Mouse (Mus musculus): Measurements from ENCODE around the gene 1700003F12Rik. TPM values are rescaled to one million over a fixed set of nuclear protein-coding genes. Genes with fewer than 3 reads are reported as not detected.
A peak's percentile ranks its signal among the peaks of the same experiment; 100 is the strongest.

The 1700003F12Rik gene
- polyA plus RNA-seq, 1 experiment: 0.32 TPM

GRCm38 (mm10) chr2:154532888-154533287 is 14.0 kb upstream of the 1700003F12Rik start:
- Histone ChIP-seq H3K4me1 (ENCODE audit: control insufficient read depth, insufficient read depth, insufficient read length, low read length) (no peaks in the 10 kb centered on the region), H3K27ac (ENCODE audit: insufficient read depth, low read depth, low read length) (no peak overlapping the region), H3K36me3 (ENCODE audit: control insufficient read depth, insufficient read depth, low read length) (peaks cover 34% of the 10 kb centered on the region), H3K27me3 (ENCODE audit: control insufficient read depth, insufficient read depth, low read length) (no peaks in the 10 kb centered on the region), H3K4me3 (ENCODE audit: low read depth, low read length) (no peak overlapping the region)
- WGBS: 78% methylated on average over 3 of the region's 3 CpGs
- TF ChIP-seq POLR2A (IDR thresholded peaks at IDR 0.05; ENCODE audit: low read depth, low read length): no peak
- TF ChIP-seq CTCF (IDR thresholded peaks at IDR 0.05; ENCODE audit: extremely low read depth, insufficient read length, insufficient replicate concordance, low read depth, low read length): no peak

GRCm38 (mm10) chr2:154534704-154535270 is 12.1 kb upstream of the 1700003F12Rik start:
- TF ChIP-seq POLR2A (IDR thresholded peaks at IDR 0.05; ENCODE audit: low read depth, low read length): no peak
- no peak for TF ChIP-seq CTCF (IDR thresholded peaks at IDR 0.05; ENCODE audit: extremely low read depth, insufficient read length, insufficient replicate concordance, low read depth, low read length)
- H3K27ac ChIP-seq (ENCODE audit: insufficient read depth, low read depth, low read length): no peak overlapping the region
- WGBS: 88% methylated on average over 12 of the region's 12 CpGs
- no peak overlapping the region for H3K4me3 ChIP-seq (ENCODE audit: low read depth, low read length)
- H3K4me1 ChIP-seq (ENCODE audit: control insufficient read depth, insufficient read depth, insufficient read length, low read length): no peaks in the 10 kb centered on the region
- H3K27me3 ChIP-seq (ENCODE audit: control insufficient read depth, insufficient read depth, low read length): no peaks in the 10 kb centered on the region
- peaks cover 32% of the 10 kb centered on the region for H3K36me3 ChIP-seq (ENCODE audit: control insufficient read depth, insufficient read depth, low read length)

GRCm38 (mm10) chr2:154538310-154538709 is 8.6 kb upstream of the 1700003F12Rik start:
- H3K27me3 ChIP-seq (ENCODE audit: control insufficient read depth, insufficient read depth, low read length): no peaks in the 10 kb centered on the region
- 70% methylated on average over 2 of the region's 2 CpGs for WGBS
- no peak for TF ChIP-seq CTCF (IDR thresholded peaks at IDR 0.05; ENCODE audit: extremely low read depth, insufficient read length, insufficient replicate concordance, low read depth, low read length)
- no peak for TF ChIP-seq POLR2A (IDR thresholded peaks at IDR 0.05; ENCODE audit: low read depth, low read length)
- no peak overlapping the region for H3K27ac ChIP-seq (ENCODE audit: insufficient read depth, low read depth, low read length)
- H3K4me1 ChIP-seq (ENCODE audit: control insufficient read depth, insufficient read depth, insufficient read length, low read length): no peaks in the 10 kb centered on the region
- H3K4me3 ChIP-seq (ENCODE audit: low read depth, low read length): no peak overlapping the region
- H3K36me3 ChIP-seq (ENCODE audit: control insufficient read depth, insufficient read depth, low read length): peaks cover 21% of the 10 kb centered on the region

GRCm38 (mm10) chr2:154538710-154539109 is 8.2 kb upstream of the 1700003F12Rik start:
- WGBS: 27% methylated on average over 3 of the region's 3 CpGs
- H3K36me3 ChIP-seq (ENCODE audit: control insufficient read depth, insufficient read depth, low read length): peaks cover 20% of the 10 kb centered on the region
- no peak overlapping the region for H3K4me3 ChIP-seq (ENCODE audit: low read depth, low read length)
- H3K4me1 ChIP-seq (ENCODE audit: control insufficient read depth, insufficient read depth, insufficient read length, low read length): no peaks in the 10 kb centered on the region
- no peak overlapping the region for H3K27ac ChIP-seq (ENCODE audit: insufficient read depth, low read depth, low read length)
- TF ChIP-seq CTCF (IDR thresholded peaks at IDR 0.05; ENCODE audit: extremely low read depth, insufficient read length, insufficient replicate concordance, low read depth, low read length): no peak
- TF ChIP-seq POLR2A (IDR thresholded peaks at IDR 0.05; ENCODE audit: low read depth, low read length): no peak
- no peaks in the 10 kb centered on the region for H3K27me3 ChIP-seq (ENCODE audit: control insufficient read depth, insufficient read depth, low read length)

GRCm38 (mm10) chr2:154539720-154540119 is 7.2 kb upstream of the 1700003F12Rik start:
- WGBS: 84% methylated on average over 3 of the region's 3 CpGs
- H3K4me3 ChIP-seq (ENCODE audit: low read depth, low read length): no peak overlapping the region
- no peaks in the 10 kb centered on the region for H3K27me3 ChIP-seq (ENCODE audit: control insufficient read depth, insufficient read depth, low read length)
- peaks cover 19% of the 10 kb centered on the region for H3K36me3 ChIP-seq (ENCODE audit: control insufficient read depth, insufficient read depth, low read length)
- H3K4me1 ChIP-seq (ENCODE audit: control insufficient read depth, insufficient read depth, insufficient read length, low read length): no peaks in the 10 kb centered on the region
- TF ChIP-seq CTCF (IDR thresholded peaks at IDR 0.05; ENCODE audit: extremely low read depth, insufficient read length, insufficient replicate concordance, low read depth, low read length) (peak; percentile 26; the same call in 1 of the 2 replicates), POLR2A (IDR thresholded peaks at IDR 0.05; ENCODE audit: low read depth, low read length) (no peak)
- no peak overlapping the region for H3K27ac ChIP-seq (ENCODE audit: insufficient read depth, low read depth, low read length)

- Histone ChIP-seq H3K4me3 (ENCODE audit: low read depth, low read length) (no peak overlapping the region), H3K27me3 (ENCODE audit: control insufficient read depth, insufficient read depth, low read length) (no peaks in the 10 kb centered on the region), H3K4me1 (ENCODE audit: control insufficient read depth, insufficient read depth, insufficient read length, low read length) (no peaks in the 10 kb centered on the region), H3K36me3 (ENCODE audit: control insufficient read depth, insufficient read depth, low read length) (peaks cover 6% of the 10 kb centered on the region; the same call in 1 of the 2 replicates), H3K27ac (ENCODE audit: insufficient read depth, low read depth, low read length) (no peak overlapping the region)
- WGBS: 89% methylated on average over 2 of the region's 2 CpGs
- TF ChIP-seq CTCF (IDR thresholded peaks at IDR 0.05; ENCODE audit: extremely low read depth, insufficient read length, insufficient replicate concordance, low read depth, low read length) (no peak), POLR2A (IDR thresholded peaks at IDR 0.05; ENCODE audit: low read depth, low read length) (no peak)
These were observed 5.3 kb upstream of the 1700003F12Rik start for GRCm38 (mm10) chr2:154541630-154542029.

- Histone ChIP-seq H3K4me1 (ENCODE audit: control insufficient read depth, insufficient read depth, insufficient read length, low read length) (no peaks in the 10 kb centered on the region), H3K4me3 (ENCODE audit: low read depth, low read length) (no peak overlapping the region), H3K27me3 (ENCODE audit: control insufficient read depth, insufficient read depth, low read length) (no peaks in the 10 kb centered on the region), H3K36me3 (ENCODE audit: control insufficient read depth, insufficient read depth, low read length) (no peaks in the 10 kb centered on the region), H3K27ac (ENCODE audit: insufficient read depth, low read depth, low read length) (no peak overlapping the region)
- TF ChIP-seq CTCF (IDR thresholded peaks at IDR 0.05; ENCODE audit: extremely low read depth, insufficient read length, insufficient replicate concordance, low read depth, low read length) (no peak), POLR2A (IDR thresholded peaks at IDR 0.05; ENCODE audit: low read depth, low read length) (no peak)
- WGBS: 88% methylated on average over 9 of the region's 9 CpGs
These were observed 3.1 kb upstream of the 1700003F12Rik start for GRCm38 (mm10) chr2:154543567-154544347.
